Mouse (Mus musculus) ES-E14 (cell line): Measurements from ENCODE around the gene Sema3f. TPM values are rescaled to one million over a fixed set of nuclear protein-coding genes. Genes with fewer than 3 reads are reported as not detected.

Experiments used
- DNase-seq: peaks from one replicate; pipeline ENCODE4 v3.0.0-alpha.2; 2013; ENCODE audit warnings: low read depth, low spot score
- H3K27ac ChIP-seq: 2 replicates; pipeline ENCODE4 v1.5.1; 2012; ENCODE audit warnings: low read depth, mild to moderate bottlenecking, low read length, moderate library complexity, mixed read lengths; ENCODE audit not compliant: poor library complexity, insufficient read depth, severe bottlenecking
- H3K36me3 ChIP-seq: 2 replicates; pipeline ENCODE4 v1.6.1; 2012; ENCODE audit warnings: mild to moderate bottlenecking, low read length, moderate library complexity, mixed read lengths; ENCODE audit not compliant: control insufficient read depth, poor library complexity, insufficient read depth, severe bottlenecking
- H3K4me1 ChIP-seq, 2 experiments: fragments of 150-350 bp in 1 of 2; sonication (generic) in 1 of 2; 2 replicates each; pipeline ENCODE4 v1.6.1; 2012; ENCODE audit warnings: low read length in 2 of 2, mild to moderate bottlenecking in 1 of 2, mixed read lengths in 1 of 2; ENCODE audit not compliant: control insufficient read depth in 2 of 2, insufficient read depth in 2 of 2, poor library complexity in 1 of 2
- H3K4me3 ChIP-seq, 2 experiments: fragments of 150-350 bp in 1 of 2; sonication (generic) in 1 of 2; 2 replicates each; pipeline ENCODE4 v1.5.1; 2012; ENCODE audit warnings: low read length in 2 of 2, low read depth in 1 of 2, mild to moderate bottlenecking in 1 of 2, mixed read lengths in 1 of 2; ENCODE audit not compliant: insufficient read depth in 1 of 2, poor library complexity in 1 of 2, severe bottlenecking in 1 of 2
- H3K9ac ChIP-seq: 2 replicates; pipeline ENCODE4 v1.6.1; 2012; ENCODE audit warnings: low read depth, mild to moderate bottlenecking, low read length, mixed read lengths; ENCODE audit not compliant: poor library complexity, insufficient read depth, severe bottlenecking
- H3K9me3 ChIP-seq: fragments of 150-350 bp; sonication (generic); 2 replicates; pipeline ENCODE4 v1.6.1; 2012; ENCODE audit warnings: low read depth, mild to moderate bottlenecking, low read length; ENCODE audit not compliant: control insufficient read depth, insufficient read depth
- CHD2 ChIP-seq: IDR thresholded peaks from 2 replicates; pipeline ENCODE4 v1.6.1; 2014; ENCODE audit warnings: mild to moderate bottlenecking, low read depth, low read length, inconsistent platforms
- HCFC1 ChIP-seq: IDR thresholded peaks from 2 replicates; pipeline ENCODE4 v1.6.1; 2012; ENCODE audit warnings: low read length, inconsistent platforms, borderline replicate concordance; ENCODE audit not compliant: insufficient read depth
- MAFK ChIP-seq: IDR thresholded peaks from 2 replicates; pipeline ENCODE4 v1.6.1; 2014; ENCODE audit warnings: mild to moderate bottlenecking, low read depth, low read length, inconsistent platforms; ENCODE audit not compliant: insufficient read depth
- ZC3H11A ChIP-seq: IDR thresholded peaks from 2 replicates; pipeline ENCODE4 v1.6.1; 2012; ENCODE audit warnings: low read depth, mild to moderate bottlenecking, inconsistent platforms, low read length, borderline replicate concordance
- ZNF384 ChIP-seq: IDR thresholded peaks from 2 replicates; pipeline ENCODE4 v1.6.1; 2012; ENCODE audit warnings: low read depth, low read length, inconsistent platforms
- in situ Hi-C, 2 experiments: fragments of 600-800 bp; cut with MboI; formaldehyde crosslinking; loops; one replicate each; pipeline ENCODE4 v1.15.1; 2025; ENCODE audit warnings: low sequenced_read_pairs in 2 of 2, inconsistent platforms in 1 of 2; ENCODE audit not compliant: unreplicated experiment in 2 of 2
- total RNA-seq: library from RNA; depleted of rRNA; stranded (reverse); fragments of 300-350 nt; gene quantifications from 2 replicates; pipeline ENCODE4 v1.2.3, GENCODE M21; 2012

Gene Sema3f
- total RNA-seq, 1 experiment, result 11.6 TPM

DNA sequence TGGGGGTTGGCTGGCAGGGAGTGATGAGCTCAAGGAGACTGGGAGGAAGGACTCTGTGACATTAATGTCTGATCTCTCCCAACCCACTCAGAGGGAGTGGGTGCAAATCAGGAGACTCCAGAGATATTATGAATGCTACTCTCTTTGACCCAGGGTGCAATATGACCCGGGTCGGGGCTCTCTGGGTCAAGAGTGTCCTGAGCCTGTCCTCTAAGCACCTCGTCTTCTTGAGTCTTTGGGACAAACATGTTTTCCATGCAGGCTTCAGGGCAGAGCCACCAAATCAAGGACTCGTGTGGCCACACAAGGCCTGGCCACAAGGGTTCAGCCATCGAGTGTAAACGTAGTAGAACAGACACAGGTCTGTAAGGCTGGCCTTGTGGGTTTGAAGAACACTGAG lies 52.2 kb downstream of the Sema3f start:
- Histone ChIP-seq H3K9me3 (no peaks in the 10 kb centered on the region), H3K9ac (no peak overlapping the region), H3K4me1 (peaks cover 0 to 2% of the 10 kb centered on the region in 2 experiments; a peak in 1 of 4 replicates), H3K4me3 (no peak overlapping the region), H3K36me3 (no peaks in the 10 kb centered on the region), H3K27ac (no peak overlapping the region)
- in situ Hi-C loops, result no loop called here
- no peak for DNase-seq
- TF ChIP-seq ZNF384 (no peak), ZC3H11A (no peak), HCFC1 (no peak), MAFK (no peak), CHD2 (no peak)

DNA sequence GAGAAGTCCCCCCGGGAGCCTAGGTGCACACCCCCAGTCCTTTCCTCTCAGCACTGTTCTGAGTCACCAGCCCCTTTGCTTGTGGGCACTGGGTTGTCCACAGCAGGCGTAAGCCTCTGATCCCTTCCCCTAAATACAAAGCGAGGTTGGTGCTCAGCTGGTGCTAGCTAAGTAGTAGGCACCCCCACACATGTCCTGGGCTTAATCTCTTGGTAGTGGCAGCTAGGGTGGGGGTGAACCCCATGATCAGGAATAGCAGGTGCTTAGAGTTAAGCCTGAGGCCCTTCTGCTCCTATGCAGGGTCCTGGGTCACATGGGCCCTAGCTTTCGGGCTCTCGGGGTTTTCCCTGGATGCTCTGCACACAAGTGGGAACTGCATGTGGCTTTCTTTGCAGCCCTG lies 53.1 kb downstream of the Sema3f start:
- Histone ChIP-seq H3K9ac (no peak overlapping the region), H3K9me3 (no peaks in the 10 kb centered on the region), H3K4me3 (no peak overlapping the region), H3K36me3 (no peaks in the 10 kb centered on the region), H3K27ac (no peak overlapping the region), H3K4me1 (no peaks in the 10 kb centered on the region)
- TF ChIP-seq HCFC1, result no peak
- in situ Hi-C loops, result no loop called here
- no peak for DNase-seq

DNA sequence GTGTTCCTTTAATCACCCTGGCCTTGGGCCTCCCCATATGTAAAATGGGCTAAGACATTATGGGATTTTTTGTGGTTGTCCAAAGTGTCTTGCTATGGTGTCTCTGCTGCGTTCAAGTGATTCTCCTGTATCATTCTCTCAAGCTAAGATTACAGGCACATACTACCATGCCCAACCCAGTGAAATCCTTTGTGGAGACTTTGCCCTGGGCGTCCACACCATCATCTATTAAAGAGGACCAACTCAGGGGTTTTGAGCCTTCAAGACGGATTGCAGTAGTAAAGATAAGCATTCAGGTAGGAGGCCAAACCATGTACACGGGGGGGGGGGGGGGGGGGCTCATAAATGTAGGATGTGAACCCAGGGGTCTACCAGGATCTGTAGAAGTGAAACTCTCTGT lies 55.7 kb downstream of the Sema3f start:
- Histone ChIP-seq H3K4me3 (no peak overlapping the region), H3K36me3 (no peaks in the 10 kb centered on the region), H3K4me1 (peaks cover 0 to 9% of the 10 kb centered on the region in 2 experiments; a peak in 1 of 4 replicates), H3K27ac (no peak overlapping the region), H3K9me3 (no peaks in the 10 kb centered on the region), H3K9ac (no peak overlapping the region)
- no peak for TF ChIP-seq CHD2
- TF ChIP-seq ZNF384, result no peak
- no peak for TF ChIP-seq ZC3H11A
- TF ChIP-seq MAFK, result no peak
- TF ChIP-seq HCFC1, result no peak
- DNase-seq, result no peak
- in situ Hi-C loops, result no loop called here

DNA sequence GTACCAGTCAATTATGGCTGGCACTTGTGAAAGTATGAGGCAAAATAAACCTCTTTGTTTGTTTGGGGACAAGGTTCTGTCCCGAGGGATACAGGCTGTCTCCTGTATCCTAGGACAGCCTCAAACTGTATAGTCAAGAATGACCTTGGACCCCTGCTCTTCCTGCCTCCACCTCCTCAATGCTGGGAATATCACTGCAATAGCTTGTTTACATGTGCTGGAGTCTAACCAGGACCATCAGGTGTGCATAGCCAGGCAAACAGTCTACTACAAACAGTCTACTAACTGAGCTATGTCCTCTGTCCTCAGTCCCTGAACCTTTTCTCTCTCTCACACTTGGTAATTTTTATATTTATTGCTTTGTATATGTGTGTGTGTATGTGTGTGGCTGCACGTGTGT lies 56.8 kb downstream of the Sema3f start:
- no peak overlapping the region for H3K4me3 ChIP-seq
- no peak overlapping the region for H3K9ac ChIP-seq
- TF ChIP-seq ZNF384 (no peak), ZC3H11A (no peak), MAFK (no peak), HCFC1 (no peak), CHD2 (no peak)
- H3K27ac ChIP-seq, result no peak overlapping the region
- H3K36me3 ChIP-seq, result no peaks in the 10 kb centered on the region
- in situ Hi-C loops, result no loop called here
- H3K9me3 ChIP-seq, result no peaks in the 10 kb centered on the region
- H3K4me1 ChIP-seq, result peaks cover 0 to 9% of the 10 kb centered on the region in 2 experiments; a peak in 1 of 4 replicates
- no peak for DNase-seq

DNA sequence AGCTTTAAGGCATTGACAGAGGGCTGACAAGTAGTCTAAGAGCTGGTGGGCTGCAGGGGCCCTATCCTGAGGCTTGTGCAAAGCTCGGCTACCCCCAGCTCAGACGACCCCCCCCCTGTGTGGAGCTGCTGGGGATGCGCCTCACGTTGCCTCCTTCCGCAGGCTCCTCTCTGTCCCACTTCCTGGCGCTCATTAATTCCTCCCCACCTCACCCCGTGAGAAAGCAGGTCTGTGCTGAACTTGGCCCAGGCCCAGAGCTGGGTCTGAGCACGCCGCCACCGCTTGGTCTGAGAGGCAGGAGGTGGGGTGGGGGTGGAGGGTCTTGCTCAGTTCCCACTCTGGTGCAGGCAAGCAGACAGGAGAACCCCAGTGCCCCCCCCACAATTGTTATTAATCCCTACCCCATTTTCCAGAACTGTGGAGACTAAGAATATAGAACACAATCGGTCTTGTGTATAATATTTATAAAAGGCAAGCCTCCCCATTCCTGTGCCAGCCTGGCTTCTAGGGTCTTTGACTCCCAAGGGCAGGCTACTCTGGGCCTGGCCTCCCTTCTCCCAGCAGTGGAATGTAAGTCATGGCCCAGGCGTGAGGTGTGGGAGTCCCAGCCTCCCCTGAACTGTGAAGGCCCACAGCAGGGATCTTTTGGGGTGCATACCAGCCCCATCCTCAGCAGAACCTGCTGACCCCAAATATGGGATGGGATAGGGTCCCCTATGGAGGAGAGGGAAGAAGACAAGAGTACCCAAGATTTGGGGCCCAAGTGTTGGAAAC lies 59.4 kb downstream of the Sema3f start:
- Histone ChIP-seq H3K4me3 (no peak overlapping the region), H3K9ac (no peak overlapping the region), H3K4me1 (peaks cover 0 to 9% of the 10 kb centered on the region in 2 experiments; a peak in 1 of 4 replicates), H3K27ac (no peak overlapping the region), H3K36me3 (no peaks in the 10 kb centered on the region), H3K9me3 (no peaks in the 10 kb centered on the region)
- DNase-seq, result no peak
- no peak for TF ChIP-seq CHD2
- TF ChIP-seq MAFK, result no peak
- TF ChIP-seq ZNF384, result no peak
- no peak for TF ChIP-seq HCFC1
- TF ChIP-seq ZC3H11A, result no peak
- in situ Hi-C loops, result no loop called here
